Mouse (Mus musculus): ENCODE results near the gene Pgam5. TPM values are rescaled to one million over a fixed set of nuclear protein-coding genes. Genes with fewer than 3 reads are reported as not detected.

Pgam5 gene
- total and polyA plus RNA-seq, 3 experiments = 62.8 to 128 (median 64.8) TPM

DNA sequence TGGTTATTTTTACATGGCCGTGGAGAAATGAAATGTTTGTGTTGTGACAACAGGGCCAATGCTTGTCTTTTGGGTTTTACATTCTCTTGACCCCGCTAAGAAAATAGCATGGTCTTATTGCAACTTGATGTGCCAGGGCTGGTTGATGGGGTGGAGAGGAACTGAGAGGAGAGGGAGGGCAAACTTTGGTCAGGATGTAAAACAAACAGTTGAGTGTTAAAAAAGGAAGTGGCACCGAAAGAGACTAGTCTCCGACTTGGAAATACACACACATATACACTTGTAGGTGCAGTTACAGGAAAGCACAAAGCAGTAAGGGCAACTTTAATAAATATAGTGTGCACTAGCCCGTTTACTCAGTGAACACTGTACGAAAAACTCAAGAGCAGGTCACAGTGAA lies 37.4 kb downstream of the Pgam5 start:
- dilution Hi-C loops (cut with MboI; ENCODE audit: extremely low pct_ligation_motif_present, extremely low pct_unique_long_range_greater_than_20kb, low sequenced_read_pairs) (no loop called here), in situ Hi-C loops (cut with MboI; ENCODE audit: low pct_ligation_motif_present, low pct_unique_long_range_greater_than_20kb, low sequenced_read_pairs) (no loop called here)
- DNase-seq (ENCODE audit: extremely low read depth) = peak; percentile 50
- Histone ChIP-seq H3K27me3 (replicated peaks) (no peaks in the 10 kb centered on the region), H3K27ac (ENCODE audit: insufficient read depth, low read depth) (peak overlapping the region; percentile 55; the same call in 1 of the 2 replicates), H3K79me2 (replicated peaks; ENCODE audit: control insufficient read depth, extremely low read depth, insufficient read depth, poor library complexity, severe bottlenecking) (peaks cover 30% of the 10 kb centered on the region), H3K9ac (ENCODE audit: insufficient read depth, low read depth) (peak overlapping the region; percentile 77; the same call in 1 of the 2 replicates), H3K4me2 (ENCODE audit: insufficient read depth, low read depth, poor library complexity, severe bottlenecking) (peak overlapping the region; percentile 91), H3K4me3 (replicated peaks in 1 of 3; ENCODE audit: low read depth in 2 of 3, low read length in 2 of 3, poor library complexity in 1 of 3) (peak overlapping the region; percentile 93 to 98 (median 94)), H3K4me1 (ENCODE audit: control insufficient read depth in 1 of 2, insufficient read depth in 2 of 2) (peaks cover 6 to 29% of the 10 kb centered on the region in 2 experiments), H3K9me3 (replicated peaks; ENCODE audit: low read length) (no peaks in the 10 kb centered on the region), H3K36me3 (replicated peaks in 1 of 2; ENCODE audit: control insufficient read depth in 1 of 2, insufficient read depth in 1 of 2, low read length in 1 of 2) (peaks cover 16 to 37% of the 10 kb centered on the region in 2 experiments)
- TF ChIP-seq EP300 (IDR thresholded peaks at IDR 0.05; ENCODE audit: low read length) (peak; percentile 75), ELF1 (IDR thresholded peaks at IDR 0.05; ENCODE audit: low read depth, low read length) (peak; percentile 30; the same call in 1 of the 2 replicates), RCOR1 (conservative IDR thresholded peaks at IDR 0.05; ENCODE audit: low read depth, low read length) (0 out of 2 replicates have a peak, but pooled peaks have one; percentile 24), MAX (IDR thresholded peaks at IDR 0.05; ENCODE audit: low read length) (peak; percentile 48; the same call in 1 of the 2 replicates), UBTF (IDR thresholded peaks at IDR 0.05; ENCODE audit: low read depth, low read length) (no peak), IRF4 (IDR thresholded peaks at IDR 0.05; ENCODE audit: low read depth, low read length) (peak; percentile 78), JUN (IDR thresholded peaks at IDR 0.05; ENCODE audit: insufficient read depth, low read depth, low read length) (no peak), SIN3A (IDR thresholded peaks at IDR 0.05; ENCODE audit: low read length) (0 out of 2 replicates have a peak, but pooled peaks have one; percentile 49)

GRCm38 (mm10) chr5:110231638-110232037 lies 38.1 kb downstream of the Pgam5 start:
- H3K9ac ChIP-seq (ENCODE audit: insufficient read depth, low read depth) = peak overlapping the region; percentile 77
- peak; percentile 61 for DNase-seq (ENCODE audit: extremely low read depth)
- no peak overlapping the region for H3K27ac ChIP-seq (ENCODE audit: insufficient read depth, low read depth)

GRCm38 (mm10) chr5:110230780-110231461 lies 38.8 kb downstream of the Pgam5 start, which contains the start of gene Ankle2:
Gene Ankle2, plus strand, starts transcription at chr5:110231004.
- in situ Hi-C loops (cut with MboI; ENCODE audit: low pct_ligation_motif_present, low pct_unique_long_range_greater_than_20kb, low sequenced_read_pairs) = no loop called here
- Histone ChIP-seq H3K9ac (ENCODE audit: insufficient read depth, low read depth) (peak within 1 kb of the TSS; percentile 89), H3K36me3 (replicated peaks in 1 of 2; ENCODE audit: control insufficient read depth in 1 of 2, insufficient read depth in 1 of 2, low read length in 1 of 2) (peaks cover 9 to 32% of the 10 kb centered on the region in 2 experiments), H3K27ac (ENCODE audit: insufficient read depth, low read depth) (peak within 1 kb of the TSS; percentile 85), H3K4me2 (ENCODE audit: insufficient read depth, low read depth, poor library complexity, severe bottlenecking) (peak within 1 kb of the TSS; percentile 94), H3K4me3 (replicated peaks in 1 of 3; ENCODE audit: low read depth in 2 of 3, low read length in 2 of 3, poor library complexity in 1 of 3) (peak within 1 kb of the TSS; percentile 93 to 98 (median 94)), H3K27me3 (replicated peaks) (no peaks in the 10 kb centered on the region), H3K9me3 (replicated peaks; ENCODE audit: low read length) (no peaks in the 10 kb centered on the region), H3K4me1 (ENCODE audit: control insufficient read depth in 1 of 2, insufficient read depth in 2 of 2) (peaks cover 3 to 22% of the 10 kb centered on the region in 2 experiments), H3K79me2 (replicated peaks; ENCODE audit: control insufficient read depth, extremely low read depth, insufficient read depth, poor library complexity, severe bottlenecking) (peaks cover 30% of the 10 kb centered on the region)
- peak; percentile 88 for DNase-seq (ENCODE audit: extremely low read depth)
- dilution Hi-C loops (cut with MboI; ENCODE audit: extremely low pct_ligation_motif_present, extremely low pct_unique_long_range_greater_than_20kb, low sequenced_read_pairs) = no loop called here
- TF ChIP-seq POLR2AphosphoS2 (IDR thresholded peaks at IDR 0.05; ENCODE audit: low read depth, low read length) (peak; percentile 69; the same call in 1 of the 2 replicates), ZC3H11A (IDR thresholded peaks at IDR 0.05; ENCODE audit: low read depth, low read length) (no peak), MAZ (IDR thresholded peaks at IDR 0.05; ENCODE audit: low read depth, low read length) (0 out of 2 replicates have a peak, but pooled peaks have one; percentile 40), TBP (conservative IDR thresholded peaks at IDR 0.05; ENCODE audit: low read depth, low read length) (no peak), HCFC1 (IDR thresholded peaks at IDR 0.05; ENCODE audit: low read depth, low read length) (peak; percentile 99), POLR2A (IDR thresholded peaks at IDR 0.05; ENCODE audit: low read depth, low read length) (peak; percentile 92), CHD1 (IDR thresholded peaks at IDR 0.05; ENCODE audit: low read depth, low read length) (no peak; the same call in 1 of the 2 replicates), RAD21 (IDR thresholded peaks at IDR 0.05; ENCODE audit: low read depth, low read length) (no peak), ELF1 (IDR thresholded peaks at IDR 0.05; ENCODE audit: low read depth, low read length) (peak; percentile 81), ETS1 (conservative IDR thresholded peaks at IDR 0.05; ENCODE audit: low read depth, low read length) (no peak), MEF2A (IDR thresholded peaks at IDR 0.05; ENCODE audit: borderline replicate concordance, low read depth, low read length) (peak; percentile 79), GABPA (IDR thresholded peaks at IDR 0.05; ENCODE audit: insufficient replicate concordance, low read depth, low read length) (peak; percentile 68; the same call in 1 of the 2 replicates), IRF4 (IDR thresholded peaks at IDR 0.05; ENCODE audit: low read depth, low read length) (peak; percentile 74), ZKSCAN1 (IDR thresholded peaks at IDR 0.05; ENCODE audit: borderline replicate concordance, low read depth, low read length) (no peak), ZNF384 (IDR thresholded peaks at IDR 0.05; ENCODE audit: low read depth, low read length) (no peak)

More at GRCm38 (mm10) chr5:110231638-110232037, 38.1 kb downstream of the Pgam5 start:
- peak overlapping the region; percentile 91 for H3K4me2 ChIP-seq (ENCODE audit: insufficient read depth, low read depth, poor library complexity, severe bottlenecking)
- H3K36me3 ChIP-seq (replicated peaks in 1 of 2; ENCODE audit: control insufficient read depth in 1 of 2, insufficient read depth in 1 of 2, low read length in 1 of 2) = peaks cover 14 to 36% of the 10 kb centered on the region in 2 experiments
- peak overlapping the region; percentile 93 to 98 (median 94) for H3K4me3 ChIP-seq (replicated peaks in 1 of 3; ENCODE audit: low read depth in 2 of 3, low read length in 2 of 3, poor library complexity in 1 of 3)
- in situ Hi-C loops (cut with MboI; ENCODE audit: low pct_ligation_motif_present, low pct_unique_long_range_greater_than_20kb, low sequenced_read_pairs) (no loop called here), dilution Hi-C loops (cut with MboI; ENCODE audit: extremely low pct_ligation_motif_present, extremely low pct_unique_long_range_greater_than_20kb, low sequenced_read_pairs) (no loop called here)
- H3K79me2 ChIP-seq (replicated peaks; ENCODE audit: control insufficient read depth, extremely low read depth, insufficient read depth, poor library complexity, severe bottlenecking) = peaks cover 30% of the 10 kb centered on the region
- peaks cover 6 to 27% of the 10 kb centered on the region in 2 experiments for H3K4me1 ChIP-seq (ENCODE audit: control insufficient read depth in 1 of 2, insufficient read depth in 2 of 2)
- no peaks in the 10 kb centered on the region for H3K27me3 ChIP-seq (replicated peaks)
- TF ChIP-seq HCFC1 (IDR thresholded peaks at IDR 0.05; ENCODE audit: low read depth, low read length) = no peak
- peak in 1 of 2 experiments; percentile 40; a peak in 2 of 4 replicates for TF ChIP-seq CTCF (conservative IDR thresholded peaks at IDR 0.05 in 1 of 2, IDR thresholded peaks at IDR 0.05 in 1 of 2; ENCODE audit: low read depth in 2 of 2, low read length in 2 of 2)
- TF ChIP-seq MAX (IDR thresholded peaks at IDR 0.05; ENCODE audit: low read length) = 0 out of 2 replicates have a peak, but pooled peaks have one; percentile 29
- peak; percentile 1; the same call in 1 of the 2 replicates for TF ChIP-seq RAD21 (IDR thresholded peaks at IDR 0.05; ENCODE audit: low read depth, low read length)
- no peaks in the 10 kb centered on the region for H3K9me3 ChIP-seq (replicated peaks; ENCODE audit: low read length)
